Mouse (Mus musculus): ENCODE measurements at regions not wholly inside any gene's neighbourhood (a gene's known extent, or its start where the extent isn't known, plus 50 kb on each side); places are given as distances from the start of the nearest gene placed in this dataset.

DNA sequence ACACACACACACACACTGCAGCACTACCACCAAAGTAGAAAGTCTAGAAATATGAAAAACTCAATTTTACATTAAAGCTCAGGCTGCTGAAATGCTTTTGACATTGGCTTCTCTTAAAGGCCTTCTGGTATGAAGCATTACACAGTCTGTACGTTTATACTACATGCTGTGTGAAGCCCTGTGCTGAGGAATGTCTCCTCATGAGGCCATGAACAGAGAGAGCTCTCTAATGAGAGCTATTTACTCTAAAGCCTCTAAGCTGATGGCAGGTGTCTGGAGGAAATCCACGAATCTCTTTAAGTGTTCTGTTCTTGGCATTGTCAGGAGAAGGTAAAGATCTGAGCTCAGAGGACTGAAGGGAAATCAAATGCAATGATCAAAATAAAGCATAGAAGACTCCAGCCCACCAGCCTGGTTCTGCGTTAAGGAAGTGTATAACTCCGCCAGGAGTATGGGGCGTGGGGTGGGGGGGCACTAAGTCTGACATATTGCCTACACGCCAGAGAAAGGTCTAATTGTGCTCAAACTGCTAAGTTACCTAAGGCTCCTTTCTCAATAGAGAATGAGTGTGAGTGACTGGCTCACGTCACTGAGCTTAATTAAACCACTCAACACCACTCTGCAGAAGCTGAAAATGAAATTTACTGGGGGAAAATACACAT lies 160.9 kb downstream of the Anapc10 start:
- no peaks in the 10 kb centered on the region for H3K9me3 ChIP-seq (ENCODE audit: low read length)
- H3K4me3 ChIP-seq (ENCODE audit: low read length), result no peak overlapping the region
- DNase-seq (ENCODE audit: low spot score) (no peak), ATAC-seq (no peak)
- no peak overlapping the region for H3K9ac ChIP-seq (replicated peaks; ENCODE audit: low read length)
- no peak overlapping the region for H3K27ac ChIP-seq
- no peak for TF ChIP-seq CTCF (IDR thresholded peaks at IDR 0.05; ENCODE audit: low read depth)
- WGBS, result 57% methylated on average over 7 of the region's 7 CpGs
- no peaks in the 10 kb centered on the region for H3K27me3 ChIP-seq (ENCODE audit: insufficient read depth, low read length)
- no peaks in the 10 kb centered on the region for H3K4me1 ChIP-seq (ENCODE audit: insufficient read depth, low read length)
- no peaks in the 10 kb centered on the region for H3K36me3 ChIP-seq (ENCODE audit: insufficient read depth, low read length)
- H3K4me2 ChIP-seq (ENCODE audit: low read depth, low read length), result no peak overlapping the region

DNA sequence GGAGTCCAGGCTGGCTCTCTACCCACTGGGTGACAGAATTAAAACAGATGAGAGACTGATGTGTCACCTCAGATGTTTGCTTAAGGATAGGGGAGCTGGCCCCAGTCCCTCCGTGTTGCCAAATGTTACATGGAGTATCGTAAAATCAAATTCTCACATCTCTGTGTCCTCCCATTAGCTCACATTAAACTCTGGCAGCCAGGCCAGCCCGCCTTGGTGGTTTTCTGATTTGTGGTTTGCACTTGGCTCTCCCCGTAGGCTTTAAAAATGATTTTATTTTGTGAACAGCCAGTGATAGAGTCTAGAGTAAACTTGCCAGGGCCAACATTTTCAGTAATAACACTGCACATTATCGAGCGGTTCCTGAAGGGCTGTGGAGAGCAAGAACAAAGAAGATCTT lies 149.8 kb downstream of the Hhip start:
- Histone ChIP-seq H3K4me1 (ENCODE audit: insufficient read depth, low read length) (no peaks in the 10 kb centered on the region), H3K27me3 (ENCODE audit: insufficient read depth, low read length) (no peaks in the 10 kb centered on the region), H3K27ac (no peak overlapping the region), H3K36me3 (ENCODE audit: insufficient read depth, low read length) (no peaks in the 10 kb centered on the region), H3K9me3 (ENCODE audit: low read length) (no peaks in the 10 kb centered on the region), H3K4me2 (ENCODE audit: low read depth, low read length) (no peak overlapping the region), H3K4me3 (ENCODE audit: low read length) (no peak overlapping the region), H3K9ac (replicated peaks; ENCODE audit: low read length) (no peak overlapping the region)
- DNase-seq (ENCODE audit: low spot score), result no peak
- no peak for ATAC-seq
- TF ChIP-seq CTCF (IDR thresholded peaks at IDR 0.05; ENCODE audit: low read depth), result no peak
- WGBS, result 70% methylated on average over 6 of the region's 6 CpGs
